Mouse (Mus musculus) heart, embryonic 14.5 days (tissue): ENCODE data around the gene Gpatch1. TPM values are rescaled to one million over a fixed set of nuclear protein-coding genes. Genes with fewer than 3 reads are reported as not detected.

Experiments
- ATAC-seq: fragments of 200-750 bp; cut with Nextera tagmentation; 2 replicates; pipeline ENCODE4 v1.8.0; 2017; ENCODE audit warnings: low read depth, moderate TSS enrichment; ENCODE audit not compliant: insufficient number of reproducible peaks, insufficient read depth, low FRiP score
- H3K27ac ChIP-seq, 2 experiments: fragments of 200-500 bp in 1 of 2; fragments of 300-500 bp in 1 of 2; sonication (generic) in 1 of 2; replicated peaks in 1 of 2; 2 replicates each; pipeline ENCODE4 v1.5.1; 2012 to 2014; ENCODE audit warnings: low read depth in 2 of 2, low read length in 2 of 2, control low read depth in 1 of 2, mild to moderate bottlenecking in 1 of 2, mixed read lengths in 1 of 2; ENCODE audit not compliant: control insufficient read depth in 1 of 2, insufficient read depth in 1 of 2
- H3K27me3 ChIP-seq: fragments of 300-500 bp; sonication (generic); 2 replicates; pipeline ENCODE4 v1.6.1; 2014; ENCODE audit warnings: mild to moderate bottlenecking, low read length, control low read depth; ENCODE audit not compliant: control insufficient read depth, insufficient read depth
- H3K36me3 ChIP-seq: fragments of 300-500 bp; sonication (generic); 2 replicates; pipeline ENCODE4 v1.6.1; 2014; ENCODE audit warnings: mild to moderate bottlenecking, control low read depth, low read length, mixed read lengths; ENCODE audit not compliant: control insufficient read depth, insufficient read depth
- H3K4me1 ChIP-seq, 2 experiments: fragments of 200-500 bp in 1 of 2; fragments of 300-500 bp in 1 of 2; sonication (generic) in 1 of 2; 2 replicates each; pipeline ENCODE4 v1.6.1; 2012 to 2014; ENCODE audit warnings: low read length in 2 of 2, control low read depth in 1 of 2, mixed read lengths in 1 of 2; ENCODE audit not compliant: control insufficient read depth in 2 of 2, insufficient read depth in 2 of 2
- H3K4me2 ChIP-seq: fragments of 300-500 bp; sonication (generic); 2 replicates; pipeline ENCODE4 v1.6.1; 2014; ENCODE audit warnings: mild to moderate bottlenecking, low read length
- H3K4me3 ChIP-seq, 2 experiments: fragments of 200-500 bp in 1 of 2; fragments of 300-500 bp in 1 of 2; sonication (generic) in 1 of 2; 2 replicates each; pipeline ENCODE4 v1.5.1; 2012 to 2014; ENCODE audit warnings: low read length in 2 of 2, mild to moderate bottlenecking in 2 of 2, control low read depth in 1 of 2, low read depth in 1 of 2, moderate library complexity in 1 of 2; ENCODE audit not compliant: control insufficient read depth in 1 of 2, insufficient read depth in 1 of 2
- H3K9ac ChIP-seq: fragments of 300-500 bp; sonication (generic); 2 replicates; pipeline ENCODE4 v1.6.1; 2014; ENCODE audit warnings: mild to moderate bottlenecking, low read length
- H3K9me3 ChIP-seq: fragments of 300-500 bp; sonication (generic); 2 replicates; pipeline ENCODE4 v1.6.1; 2016; ENCODE audit warnings: low read length, control low read depth; ENCODE audit not compliant: control insufficient read depth
- WGBS: fragments of 180-500 bp; shearing (Covaris S2); extraction: QIAGEN DNeasy Blood & Tissue Kit; methylation state at CpG from one replicate; pipeline ENCODE4 v1.1.7; 2014; 5-methylcytosine and 5-hydroxymethylcytosine counted together
- polyA plus RNA-seq: library from polyadenylated mRNA; unstranded; fragments of >200 nt; fragmentation: Nextera tagmentation; extraction: Ambion mirVana; gene quantifications from 2 replicates; pipeline ENCODE4 v1.2.1, GENCODE M21; 2014

Gene Gpatch1
- polyA plus RNA-seq, 1 experiment from 2014 or later = 11.5 TPM

DNA sequence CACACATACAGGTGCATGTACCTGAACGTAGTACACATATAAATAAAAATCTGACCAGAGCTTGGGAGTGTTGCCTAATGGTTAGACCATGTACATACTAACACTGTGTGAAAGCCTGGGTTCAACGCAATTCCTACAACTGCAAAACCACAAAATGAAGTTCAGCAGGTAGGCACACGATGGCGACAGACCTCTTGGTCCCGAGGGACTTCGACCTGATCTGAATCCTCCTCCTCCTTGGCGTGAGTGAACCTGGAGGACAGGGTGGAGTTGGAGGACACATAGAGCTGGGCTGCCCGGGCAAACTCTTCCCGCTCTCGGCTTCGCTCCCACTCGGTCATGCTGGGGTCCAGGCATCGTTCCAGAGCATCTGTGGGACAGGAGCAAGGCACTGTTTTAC, 24.8 kb downstream of the Gpatch1 start:
- 88% methylated on average over 13 of the region's 13 CpGs for WGBS

DNA sequence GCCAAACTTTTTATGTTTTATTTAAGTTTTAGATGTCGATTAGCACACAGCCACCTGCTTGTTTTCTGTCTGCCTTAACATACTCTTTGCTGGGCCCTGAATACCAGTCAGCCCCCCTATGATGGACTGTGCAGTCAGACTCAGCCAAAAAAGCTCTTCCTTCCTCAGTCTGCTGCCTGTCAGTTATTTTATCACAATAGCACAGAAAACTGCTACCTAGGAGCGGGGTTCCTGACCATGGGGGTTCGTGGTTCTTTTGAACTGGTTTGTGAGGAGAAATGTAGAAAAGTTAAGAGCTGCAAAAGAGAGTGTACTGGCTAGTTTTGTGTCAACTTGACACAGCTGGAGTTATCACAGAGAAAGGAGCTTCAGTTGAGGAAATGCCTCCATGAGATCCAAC, 39.3 kb downstream of the Gpatch1 start:
- H3K9me3 ChIP-seq = peaks cover 29% of the 10 kb centered on the region
- H3K9ac ChIP-seq = no peak overlapping the region
- H3K4me1 ChIP-seq = no peaks in the 10 kb centered on the region
- H3K4me3 ChIP-seq = no peak overlapping the region
- no peaks in the 10 kb centered on the region for H3K27me3 ChIP-seq
- no peak for ATAC-seq
- H3K4me2 ChIP-seq = no peak overlapping the region
- 79% methylated on average over 3 of the region's 3 CpGs for WGBS
- H3K27ac ChIP-seq = no peak overlapping the region
- peaks cover 74% of the 10 kb centered on the region for H3K36me3 ChIP-seq

More for the DNA sequence above, 24.8 kb downstream of the Gpatch1 start:
- Histone ChIP-seq H3K27me3 (no peaks in the 10 kb centered on the region), H3K36me3 (peaks cover 86% of the 10 kb centered on the region), H3K4me2 (no peak overlapping the region), H3K4me3 (no peak overlapping the region), H3K9me3 (no peaks in the 10 kb centered on the region), H3K27ac (no peak overlapping the region), H3K9ac (no peak overlapping the region), H3K4me1 (no peaks in the 10 kb centered on the region)
- ATAC-seq = no peak

DNA sequence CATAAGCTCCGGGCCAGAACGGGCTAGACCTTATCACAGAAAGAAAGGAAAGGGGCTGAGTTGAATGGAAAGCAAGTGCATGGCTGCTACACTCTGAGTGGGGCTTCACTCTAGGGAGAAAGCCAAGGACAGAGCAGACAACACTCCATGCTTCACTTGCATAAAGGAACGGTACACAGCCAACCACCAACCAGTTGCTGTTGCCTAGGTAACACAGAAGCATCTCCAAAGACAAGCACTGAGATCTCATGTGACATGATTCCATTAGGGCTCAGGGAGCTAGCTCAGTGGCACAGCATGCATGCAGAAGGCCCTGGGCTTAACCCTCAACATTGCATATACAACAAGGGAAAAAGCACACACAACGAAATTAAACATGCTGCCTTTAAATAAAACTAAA, 40.8 kb downstream of the Gpatch1 start:
- Histone ChIP-seq H3K9me3 (peaks cover 29% of the 10 kb centered on the region), H3K4me2 (no peak overlapping the region), H3K4me3 (no peak overlapping the region), H3K27me3 (no peaks in the 10 kb centered on the region), H3K9ac (no peak overlapping the region), H3K36me3 (peaks cover 59% of the 10 kb centered on the region), H3K27ac (no peak overlapping the region), H3K4me1 (no peaks in the 10 kb centered on the region)
- whole genome bisulfite sequencing = 85% methylated on average over 4 of the region's 4 CpGs
- no peak for ATAC-seq

DNA sequence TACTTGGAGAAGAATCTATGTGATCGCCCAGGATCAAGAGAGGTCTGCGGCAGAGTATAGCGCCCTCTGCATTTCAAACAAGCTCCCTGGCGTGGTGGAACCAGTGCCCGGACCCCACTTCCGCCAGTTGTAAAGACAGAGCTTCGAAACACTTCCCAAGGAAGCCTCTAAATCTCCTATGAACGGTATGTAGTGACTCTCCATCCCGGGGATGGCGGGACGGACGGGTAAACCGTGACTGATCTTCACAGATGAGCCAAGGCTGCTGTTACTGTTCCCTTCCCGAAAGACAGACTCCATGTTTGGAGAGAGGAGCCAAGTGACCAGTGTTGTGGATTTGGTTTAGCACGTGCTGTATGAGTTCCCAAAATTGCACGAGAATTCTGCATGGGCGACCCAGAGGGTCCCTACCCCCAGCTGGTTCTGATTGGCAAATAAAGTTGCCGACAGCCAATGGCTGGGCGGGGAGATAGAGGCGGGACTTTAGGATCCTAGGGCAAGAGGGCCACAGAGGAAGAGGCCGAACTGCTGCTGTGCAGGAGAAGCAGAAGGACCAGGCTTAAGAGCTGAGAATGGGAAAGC, 48.7 kb downstream of the Gpatch1 start:
- H3K9ac ChIP-seq = peak overlapping the region; percentile 31

DNA sequence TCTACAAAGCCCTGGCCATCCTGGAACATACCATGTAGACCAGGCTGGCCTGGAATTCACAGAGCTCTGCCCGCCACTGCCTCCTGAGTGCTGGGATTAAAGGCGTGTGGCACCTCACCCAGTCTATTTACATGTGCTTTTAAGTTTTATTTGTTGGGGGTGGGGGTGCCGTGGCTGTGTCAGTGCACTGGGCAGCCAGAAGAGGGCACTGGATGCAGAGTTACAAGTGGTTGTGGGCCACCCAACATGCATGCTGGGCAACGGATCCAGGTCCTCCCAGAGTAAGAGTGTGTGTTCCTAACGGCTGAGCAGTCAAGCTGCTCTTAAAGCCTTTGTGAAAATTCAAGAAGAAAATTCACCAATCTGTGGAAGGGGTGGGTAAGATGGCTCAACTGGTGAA, 50.4 kb downstream of the Gpatch1 start:
- H3K4me2 ChIP-seq = no peak overlapping the region
- peaks cover 3% of the 10 kb centered on the region; the same call in 1 of the 2 replicates for H3K9me3 ChIP-seq
- H3K27ac ChIP-seq = no peak overlapping the region
- H3K27me3 ChIP-seq = no peaks in the 10 kb centered on the region
- H3K4me1 ChIP-seq = peaks cover 0 to 4% of the 10 kb centered on the region in 2 experiments; a peak in 3 of 4 replicates
- WGBS = 68% methylated on average over 5 of the region's 5 CpGs
- no peak overlapping the region for H3K4me3 ChIP-seq
- H3K9ac ChIP-seq = no peak overlapping the region
- ATAC-seq = no peak
- no peaks in the 10 kb centered on the region for H3K36me3 ChIP-seq

More for the DNA sequence above, 48.7 kb downstream of the Gpatch1 start:
- Histone ChIP-seq H3K4me3 (peak overlapping the region; percentile 29 to 40), H3K4me1 (peaks cover 0 to 4% of the 10 kb centered on the region in 2 experiments; a peak in 3 of 4 replicates), H3K27me3 (no peaks in the 10 kb centered on the region), H3K9me3 (peaks cover 8% of the 10 kb centered on the region; the same call in 1 of the 2 replicates), H3K4me2 (peak overlapping the region; percentile 86), H3K27ac (no peak overlapping the region), H3K36me3 (no peaks in the 10 kb centered on the region)
- peak; percentile 45; the same call in 1 of the 2 replicates for ATAC-seq
- 5% methylated on average over 21 of the region's 21 CpGs for WGBS

DNA sequence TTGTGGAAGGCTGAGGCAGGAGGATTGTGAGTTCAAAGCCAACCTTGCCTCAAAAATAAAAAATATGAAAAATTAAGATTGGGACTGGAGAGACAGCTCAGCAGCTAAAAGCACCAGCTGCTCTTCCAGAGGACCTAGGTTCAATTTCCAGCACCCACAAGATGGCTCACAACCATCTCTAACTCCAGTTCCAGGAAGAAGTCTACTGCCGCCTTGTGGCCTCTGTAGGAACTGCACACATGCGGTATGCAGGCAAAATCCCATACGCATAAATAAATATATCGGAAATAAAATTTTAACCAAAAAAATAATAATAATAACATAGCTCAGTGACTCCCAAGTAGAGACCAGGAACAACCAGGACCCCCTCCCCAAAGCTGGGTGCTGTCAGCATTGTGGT, 51.6 kb downstream of the Gpatch1 start:
- H3K4me1 ChIP-seq = peaks cover 0 to 4% of the 10 kb centered on the region in 2 experiments; a peak in 3 of 4 replicates
- no peak overlapping the region for H3K9ac ChIP-seq
- 62% methylated on average over 4 of the region's 4 CpGs for whole genome bisulfite sequencing

DNA sequence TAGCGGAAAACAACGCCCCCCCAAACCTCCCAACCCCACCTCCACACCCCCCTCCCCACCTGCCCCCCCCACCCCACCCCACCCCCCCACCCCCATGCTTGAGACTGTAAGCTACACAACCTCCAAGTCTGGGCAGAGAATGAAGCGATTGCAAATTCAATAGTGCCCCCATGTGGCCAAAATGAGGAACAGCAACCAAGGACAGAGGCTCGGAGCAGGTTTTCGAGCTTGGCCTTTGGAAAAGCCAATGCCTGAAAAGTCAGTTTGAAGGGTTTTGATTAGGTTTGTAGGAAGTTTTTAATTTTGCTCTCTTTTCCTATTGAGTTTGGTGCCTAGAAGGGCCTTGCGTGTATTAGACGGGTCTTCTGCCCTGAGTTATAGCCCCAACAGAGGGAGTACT, 53.5 kb downstream of the Gpatch1 start:
- 12% methylated on average over 7 of the region's 7 CpGs for WGBS
- H3K27ac ChIP-seq = no peak overlapping the region

More for the DNA sequence above, 51.6 kb downstream of the Gpatch1 start:
- Histone ChIP-seq H3K4me3 (no peak overlapping the region), H3K27ac (no peak overlapping the region), H3K27me3 (no peaks in the 10 kb centered on the region), H3K36me3 (no peaks in the 10 kb centered on the region), H3K9me3 (peaks cover 3% of the 10 kb centered on the region; the same call in 1 of the 2 replicates), H3K4me2 (no peak overlapping the region)
- ATAC-seq = no peak

More for the DNA sequence above, 53.5 kb downstream of the Gpatch1 start:
- Histone ChIP-seq H3K36me3 (no peaks in the 10 kb centered on the region), H3K9me3 (peaks cover 3% of the 10 kb centered on the region; the same call in 1 of the 2 replicates), H3K9ac (no peak overlapping the region), H3K4me2 (no peak overlapping the region), H3K4me3 (no peak overlapping the region), H3K27me3 (no peaks in the 10 kb centered on the region), H3K4me1 (peaks cover 0 to 4% of the 10 kb centered on the region in 2 experiments; a peak in 3 of 4 replicates)
- no peak for ATAC-seq
